Mouse (Mus musculus): ENCODE measurements around the gene Slc16a12. TPM values are rescaled to one million over a fixed set of nuclear protein-coding genes. Genes with fewer than 3 reads are reported as not detected.
"Not testable (repeated sequence)": the region's sequence is repeated elsewhere in the genome, so short reads cannot be mapped to it uniquely, and the experiment has no call there.

Gene Slc16a12
- polyA plus RNA-seq, 1 experiment from 2014 or later: 10.6 TPM

- 55% methylated on average over 1 of the region's 1 CpGs for WGBS
- Histone ChIP-seq H3K4me3 (ENCODE audit: low read length) (no peak overlapping the region), H3K9ac (ENCODE audit: low read length) (no peak overlapping the region), H3K36me3 (ENCODE audit: control insufficient read depth, insufficient read depth) (no peaks in the 10 kb centered on the region), H3K27me3 (ENCODE audit: control insufficient read depth, insufficient read depth, low read length) (no peaks in the 10 kb centered on the region), H3K4me2 (ENCODE audit: low read depth, low read length) (no peak overlapping the region), H3K9me3 (replicated peaks; ENCODE audit: control insufficient read depth, low read length) (peaks cover 5% of the 10 kb centered on the region; the same call in 1 of the 2 replicates), H3K4me1 (ENCODE audit: control insufficient read depth, insufficient read depth, low read length) (peaks cover 18% of the 10 kb centered on the region), H3K27ac (ENCODE audit: low read length) (no peak overlapping the region)
- no peak for ATAC-seq (replicated peaks; ENCODE audit: extremely low read depth, insufficient read depth, low FRiP score)
Measured at GRCm38 (mm10) chr19:34755680-34756079, 8.6 kb upstream of the Slc16a12 start.

DNA sequence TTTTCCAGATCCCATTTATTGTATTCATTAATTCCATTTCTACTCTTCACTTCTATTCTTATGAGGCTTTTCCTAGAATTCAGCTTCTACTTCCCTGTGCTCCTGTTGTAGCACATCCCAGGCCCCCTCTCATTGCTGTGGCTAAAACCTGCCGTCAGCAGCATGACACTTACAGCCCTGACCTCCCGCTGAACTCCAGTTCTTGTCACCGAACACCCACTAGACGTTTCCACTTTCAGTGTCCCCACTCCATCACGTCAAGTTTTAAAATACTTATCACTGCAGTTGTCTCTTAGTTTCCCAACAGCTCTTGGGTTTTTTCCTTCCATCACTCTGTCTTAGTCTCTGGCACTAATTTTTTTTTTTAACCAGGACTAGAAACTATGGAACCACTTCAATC, 6.2 kb upstream of the Slc16a12 start:
- peak; percentile 93 for ATAC-seq (replicated peaks; ENCODE audit: extremely low read depth, insufficient read depth, low FRiP score)
- Histone ChIP-seq H3K4me1 (ENCODE audit: control insufficient read depth, insufficient read depth, low read length) (peaks cover 7% of the 10 kb centered on the region), H3K27me3 (ENCODE audit: control insufficient read depth, insufficient read depth, low read length) (no peaks in the 10 kb centered on the region), H3K4me2 (ENCODE audit: low read depth, low read length) (no peak overlapping the region), H3K27ac (ENCODE audit: low read length) (0 out of 2 replicates have a peak overlapping the region, but pooled peaks have one; percentile 27), H3K4me3 (ENCODE audit: low read length) (no peak overlapping the region), H3K9ac (ENCODE audit: low read length) (no peak overlapping the region), H3K9me3 (replicated peaks; ENCODE audit: control insufficient read depth, low read length) (peaks cover 5% of the 10 kb centered on the region; the same call in 1 of the 2 replicates), H3K36me3 (ENCODE audit: control insufficient read depth, insufficient read depth) (no peaks in the 10 kb centered on the region)
- 17% methylated on average over 5 of the region's 5 CpGs for WGBS

DNA sequence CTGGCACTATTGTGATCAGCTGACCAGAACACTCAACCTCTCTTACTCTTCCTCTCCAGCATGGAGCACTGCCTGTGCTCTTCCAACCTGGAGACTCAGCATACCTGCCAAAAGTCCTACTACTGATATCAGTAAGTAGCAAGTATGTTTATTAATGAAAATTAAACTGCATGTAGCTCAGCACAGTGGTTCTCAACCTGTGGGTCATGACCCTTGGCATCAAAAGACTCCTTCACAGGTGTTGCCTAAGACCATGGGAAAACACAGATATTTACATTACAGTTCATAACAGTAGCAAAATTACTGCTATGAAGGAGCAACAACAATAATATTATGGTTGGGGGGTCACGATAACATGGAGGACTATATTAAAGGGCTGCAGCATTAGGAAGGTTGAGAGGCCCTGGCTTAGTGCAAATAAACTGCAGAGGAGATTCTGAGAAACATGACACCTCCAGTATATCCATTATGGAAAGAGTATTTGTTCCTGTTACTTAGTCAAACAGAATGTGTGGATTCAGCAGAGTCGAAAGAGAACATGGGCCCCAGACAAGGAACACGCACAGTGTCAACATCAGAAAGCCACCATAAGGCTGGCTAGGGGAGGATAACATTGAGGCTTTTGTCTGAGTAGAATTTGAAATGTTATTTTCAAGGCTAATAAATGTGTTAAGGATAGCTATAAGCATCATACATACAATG, 5.5 kb upstream of the Slc16a12 start:
- Histone ChIP-seq H3K27me3 (ENCODE audit: control insufficient read depth, insufficient read depth, low read length) (no peaks in the 10 kb centered on the region), H3K4me2 (ENCODE audit: low read depth, low read length) (no peak overlapping the region), H3K4me3 (ENCODE audit: low read length) (no peak overlapping the region), H3K9ac (ENCODE audit: low read length) (no peak overlapping the region), H3K4me1 (ENCODE audit: control insufficient read depth, insufficient read depth, low read length) (peaks cover 7% of the 10 kb centered on the region), H3K27ac (ENCODE audit: low read length) (peak overlapping the region; percentile 42; the same call in 1 of the 2 replicates), H3K9me3 (replicated peaks; ENCODE audit: control insufficient read depth, low read length) (peaks cover 5% of the 10 kb centered on the region; the same call in 1 of the 2 replicates), H3K36me3 (ENCODE audit: control insufficient read depth, insufficient read depth) (no peaks in the 10 kb centered on the region)
- ATAC-seq (replicated peaks; ENCODE audit: extremely low read depth, insufficient read depth, low FRiP score): no peak
- 52% methylated on average over 3 of the region's 3 CpGs for WGBS

- no peak overlapping the region for H3K9ac ChIP-seq (ENCODE audit: low read length)
- H3K4me1 ChIP-seq (ENCODE audit: control insufficient read depth, insufficient read depth, low read length): peaks cover 7% of the 10 kb centered on the region
- H3K4me3 ChIP-seq (ENCODE audit: low read length): no peak overlapping the region
- WGBS: 70% methylated on average over 4 of the region's 4 CpGs
- H3K4me2 ChIP-seq (ENCODE audit: low read depth, low read length): no peak overlapping the region
- peaks cover 5% of the 10 kb centered on the region; the same call in 1 of the 2 replicates for H3K9me3 ChIP-seq (replicated peaks; ENCODE audit: control insufficient read depth, low read length)
- no peaks in the 10 kb centered on the region for H3K27me3 ChIP-seq (ENCODE audit: control insufficient read depth, insufficient read depth, low read length)
- no peaks in the 10 kb centered on the region for H3K36me3 ChIP-seq (ENCODE audit: control insufficient read depth, insufficient read depth)
- ATAC-seq (replicated peaks; ENCODE audit: extremely low read depth, insufficient read depth, low FRiP score): no peak
- H3K27ac ChIP-seq (ENCODE audit: low read length): no peak overlapping the region
Measured at GRCm38 (mm10) chr19:34751150-34751549, 4.1 kb upstream of the Slc16a12 start.

GRCm38 (mm10) chr19:34748992-34749391, 1.9 kb upstream of the Slc16a12 start:
- Histone ChIP-seq H3K27me3 (ENCODE audit: control insufficient read depth, insufficient read depth, low read length) (no peaks in the 10 kb centered on the region; the same call in 1 of the 2 replicates), H3K36me3 (ENCODE audit: control insufficient read depth, insufficient read depth) (no peaks in the 10 kb centered on the region), H3K9me3 (replicated peaks; ENCODE audit: control insufficient read depth, low read length) (no peaks in the 10 kb centered on the region), H3K4me3 (ENCODE audit: low read length) (no peak overlapping the region), H3K4me1 (ENCODE audit: control insufficient read depth, insufficient read depth, low read length) (peaks cover 7% of the 10 kb centered on the region), H3K4me2 (ENCODE audit: low read depth, low read length) (no peak overlapping the region), H3K27ac (ENCODE audit: low read length) (no peak overlapping the region), H3K9ac (ENCODE audit: low read length) (no peak overlapping the region)
- WGBS: 90% methylated on average over 2 of the region's 2 CpGs
- no peak for ATAC-seq (replicated peaks; ENCODE audit: extremely low read depth, insufficient read depth, low FRiP score)

DNA sequence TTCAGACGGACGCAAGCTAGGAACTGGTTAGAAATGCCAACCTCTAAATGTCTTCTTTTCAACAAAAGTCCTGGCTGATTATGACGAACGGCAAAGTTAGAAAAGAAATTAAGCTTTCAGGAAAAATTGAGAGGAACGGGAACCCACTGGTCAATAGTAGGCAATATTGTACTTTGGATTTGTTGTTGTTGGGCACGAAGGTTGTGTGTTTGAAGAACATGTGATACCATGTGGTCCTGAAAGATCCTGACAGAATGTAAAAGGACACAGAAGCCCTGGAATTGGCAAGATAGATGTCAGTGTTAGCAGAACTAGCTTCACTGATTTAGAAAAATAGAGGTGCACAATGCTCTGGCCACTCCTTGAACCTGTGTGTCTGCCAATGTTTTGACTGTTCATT, 880 bp upstream of the Slc16a12 start:
- H3K4me3 ChIP-seq (ENCODE audit: low read length); ATAC-seq (replicated peaks; ENCODE audit: extremely low read depth, insufficient read depth, low FRiP score); H3K4me2 ChIP-seq (ENCODE audit: low read depth, low read length); H3K9ac ChIP-seq (ENCODE audit: low read length); H3K9me3 ChIP-seq (replicated peaks; ENCODE audit: control insufficient read depth, low read length); H3K36me3 ChIP-seq (ENCODE audit: control insufficient read depth, insufficient read depth); H3K27ac ChIP-seq (ENCODE audit: low read length); H3K4me1 ChIP-seq (ENCODE audit: control insufficient read depth, insufficient read depth, low read length); H3K27me3 ChIP-seq (ENCODE audit: control insufficient read depth, insufficient read depth, low read length): not testable (repeated sequence)
- 86% methylated on average over 6 of the region's 6 CpGs for WGBS

GRCm38 (mm10) chr19:34746201-34746600, 888 bp downstream of the Slc16a12 start:
- peak overlapping the region; percentile 60 for H3K4me3 ChIP-seq (ENCODE audit: low read length)
- no peaks in the 10 kb centered on the region; the same call in 1 of the 2 replicates for H3K27me3 ChIP-seq (ENCODE audit: control insufficient read depth, insufficient read depth, low read length)
- no peaks in the 10 kb centered on the region for H3K36me3 ChIP-seq (ENCODE audit: control insufficient read depth, insufficient read depth)
- peak overlapping the region; percentile 79 for H3K4me2 ChIP-seq (ENCODE audit: low read depth, low read length)
- peak overlapping the region; percentile 80 for H3K9ac ChIP-seq (ENCODE audit: low read length)
- no peaks in the 10 kb centered on the region for H3K9me3 ChIP-seq (replicated peaks; ENCODE audit: control insufficient read depth, low read length)
- H3K4me1 ChIP-seq (ENCODE audit: control insufficient read depth, insufficient read depth, low read length): no peaks in the 10 kb centered on the region; the same call in 1 of the 2 replicates
- WGBS: 9% methylated on average over 9 of the region's 9 CpGs
- peak overlapping the region; percentile 62 for H3K27ac ChIP-seq (ENCODE audit: low read length)
- no peak for ATAC-seq (replicated peaks; ENCODE audit: extremely low read depth, insufficient read depth, low FRiP score)

DNA sequence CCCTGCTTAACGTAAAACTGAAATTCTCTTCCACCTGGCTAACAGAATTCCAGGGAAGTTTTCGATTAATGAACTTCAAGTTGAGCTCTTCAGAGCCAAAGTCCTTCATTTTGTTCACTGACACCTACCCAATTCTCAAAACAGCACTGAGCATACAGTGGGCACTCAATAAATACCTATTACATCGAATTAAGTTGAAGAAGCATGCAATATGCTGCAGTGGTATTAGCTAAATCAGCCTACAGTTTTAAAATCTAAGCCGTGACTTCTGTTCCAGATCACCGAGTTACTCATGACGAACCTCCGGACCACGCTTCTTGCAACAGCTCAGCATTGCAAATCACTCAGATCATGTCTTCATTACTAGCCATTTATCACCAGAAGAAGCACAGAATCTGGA, 2.1 kb downstream of the Slc16a12 start:
- peak overlapping the region; percentile 8; the same call in 1 of the 2 replicates for H3K4me3 ChIP-seq (ENCODE audit: low read length)
- H3K27me3 ChIP-seq (ENCODE audit: control insufficient read depth, insufficient read depth, low read length): no peaks in the 10 kb centered on the region; the same call in 1 of the 2 replicates
- H3K9ac ChIP-seq (ENCODE audit: low read length): no peak overlapping the region
- H3K4me2 ChIP-seq (ENCODE audit: low read depth, low read length): peak overlapping the region; percentile 79
- WGBS: 78% methylated on average over 8 of the region's 8 CpGs
- no peaks in the 10 kb centered on the region; the same call in 1 of the 2 replicates for H3K4me1 ChIP-seq (ENCODE audit: control insufficient read depth, insufficient read depth, low read length)
- H3K9me3 ChIP-seq (replicated peaks; ENCODE audit: control insufficient read depth, low read length): no peaks in the 10 kb centered on the region
- no peak for ATAC-seq (replicated peaks; ENCODE audit: extremely low read depth, insufficient read depth, low FRiP score)
- H3K36me3 ChIP-seq (ENCODE audit: control insufficient read depth, insufficient read depth): no peaks in the 10 kb centered on the region
- 0 out of 2 replicates have a peak overlapping the region, but pooled peaks have one; percentile 19 for H3K27ac ChIP-seq (ENCODE audit: low read length)

DNA sequence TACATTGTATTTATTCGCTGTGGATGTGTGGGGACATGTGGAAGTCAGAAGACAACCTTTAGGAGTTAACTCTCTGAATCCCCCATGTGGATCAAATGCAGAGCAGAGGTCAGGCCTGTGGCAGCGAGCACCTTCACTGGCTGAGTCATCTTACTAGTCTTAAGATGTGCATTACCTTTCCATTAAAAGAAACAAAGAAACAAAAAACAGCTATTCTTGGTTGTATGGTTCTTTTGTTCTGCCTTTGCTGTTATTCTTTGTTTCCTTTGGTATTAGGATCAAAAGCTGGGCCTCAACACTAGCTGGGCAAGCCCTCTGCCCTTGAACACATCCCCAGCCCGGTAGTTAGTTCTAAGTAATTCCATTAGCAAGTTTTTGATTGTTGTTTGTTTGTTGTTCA, 9.2 kb downstream of the Slc16a12 start:
- ATAC-seq (replicated peaks; ENCODE audit: extremely low read depth, insufficient read depth, low FRiP score): no peak
- H3K9ac ChIP-seq (ENCODE audit: low read length): no peak overlapping the region
- H3K4me3 ChIP-seq (ENCODE audit: low read length): no peak overlapping the region
- H3K4me1 ChIP-seq (ENCODE audit: control insufficient read depth, insufficient read depth, low read length): 0 out of 2 replicates have a peak, but pooled peaks cover 2% of the 10 kb centered on the region
- H3K4me2 ChIP-seq (ENCODE audit: low read depth, low read length): no peak overlapping the region
- 84% methylated on average over 3 of the region's 3 CpGs for WGBS
- no peaks in the 10 kb centered on the region for H3K36me3 ChIP-seq (ENCODE audit: control insufficient read depth, insufficient read depth)
- H3K27me3 ChIP-seq (ENCODE audit: control insufficient read depth, insufficient read depth, low read length): no peaks in the 10 kb centered on the region
- no peak overlapping the region for H3K27ac ChIP-seq (ENCODE audit: low read length)
- no peaks in the 10 kb centered on the region for H3K9me3 ChIP-seq (replicated peaks; ENCODE audit: control insufficient read depth, low read length)
